Mouse (Mus musculus) liver, adult 2 months (tissue): ENCODE results near the gene Fzr1.

Experiments
- CTCF ChIP-seq: fragments of 200-500 bp; IDR thresholded peaks from 2 replicates; pipeline ENCODE4 v1.5.1; 2011; ENCODE audit warnings: low read depth, low read length, control low read depth
- POLR2A ChIP-seq: fragments of 200-500 bp; IDR thresholded peaks from 2 replicates; pipeline ENCODE4 v1.6.1; 2011; ENCODE audit warnings: low read length, control low read depth; ENCODE audit not compliant: insufficient read depth; ENCODE audit errors: extremely low read depth

- TF ChIP-seq CTCF (no peak), POLR2A (no peak)
Measured at GRCm38 (mm10) chr10:81420191-81420767, 42.0 kb upstream of the Fzr1 start.
